Mouse (Mus musculus) cerebellum, adult 2 months (tissue): ENCODE data around the gene Ttn.

Source experiments
- CTCF ChIP-seq: fragments of 200-500 bp; IDR thresholded peaks from 2 replicates; pipeline ENCODE4 v1.5.1; 2011; ENCODE audit warnings: low read depth, mild to moderate bottlenecking, control low read depth, low read length, moderate library complexity, borderline replicate concordance; ENCODE audit not compliant: insufficient read depth
- POLR2A ChIP-seq: fragments of 200-500 bp; IDR thresholded peaks from 2 replicates; pipeline ENCODE4 v1.6.1; 2011; ENCODE audit warnings: low read length, control low read depth, borderline replicate concordance; ENCODE audit not compliant: insufficient read depth

DNA sequence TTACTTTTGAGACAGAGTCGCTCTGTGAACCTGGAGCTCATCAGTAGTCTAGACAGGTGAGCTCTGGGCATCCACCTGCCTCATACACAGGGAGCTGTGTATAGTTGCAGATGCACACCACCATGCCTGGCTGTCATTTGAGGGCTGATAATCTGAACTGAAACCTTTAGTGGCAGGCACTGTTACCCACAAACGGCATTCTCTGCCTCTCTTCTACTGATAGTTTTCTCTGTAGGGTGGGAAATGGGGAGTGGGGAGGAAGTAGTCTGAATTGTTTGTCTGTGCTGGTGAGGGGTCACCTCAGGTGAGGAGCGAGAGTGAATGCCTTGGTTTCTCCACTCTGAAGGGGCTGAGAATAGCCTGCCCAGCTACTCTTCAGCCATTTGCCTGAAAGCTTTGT lies 294.7 kb downstream of the Ttn start:
- TF ChIP-seq POLR2A (no peak), CTCF (no peak)
